Mouse (Mus musculus) Patski (cell line): ENCODE measurements around the gene Gmeb1. TPM values are rescaled to one million over a fixed set of nuclear protein-coding genes. Genes with fewer than 3 reads are reported as not detected.
A peak's percentile ranks its signal among the peaks of the same experiment; 100 is the strongest.

Source experiments
- ATAC-seq: fragments of 100-300 bp; one replicate; pipeline ENCODE4 v1.8.0; 2021
- CTCF ChIA-PET: fragments of 350-600 bp; sonication (Branson Sonifier 250); formaldehyde crosslinking; loops from one replicate; lab custom pipeline; 2022; ENCODE audit warnings: inconsistent platforms; lab: Charles Lee
- POLR2A ChIA-PET: fragments of 350-600 bp; sonication (Branson Sonifier 250); formaldehyde crosslinking; loops from one replicate; lab custom pipeline; 2022; ENCODE audit warnings: antibody characterized with exemption, inconsistent platforms; lab: Charles Lee
- DNase-seq: peaks from one replicate; pipeline ENCODE4 v3.0.0-alpha.2; 2011; ENCODE audit warnings: low read depth, low spot score
- H3K27me3 ChIP-seq: fragments of 371-371 bp; one replicate; pipeline ENCODE4 v1.5.1; 2021
- CTCF ChIP-seq: fragments of 100-300 bp; IDR thresholded peaks from one replicate; pipeline ENCODE4 v1.5.1; 2021
- in situ Hi-C: fragments of 300-500 bp; cut with MboI; formaldehyde crosslinking; loops from 3 replicates; pipeline ENCODE4 v1.11.1; 2018; ENCODE audit warnings: low pct_unique_long_range_greater_than_20kb, mixed read lengths
- polyA plus RNA-seq: library from polyadenylated mRNA; unstranded; gene quantifications from one replicate; pipeline ENCODE4 v1.2.3, GENCODE M21; 2021

Gene Gmeb1
- polyA plus RNA-seq, 1 experiment from 2014 or later, result 14.0 TPM

GRCm38 (mm10) chr4:132180710-132181109, 80.7 kb downstream of the Gmeb1 start:
- DNase-seq, result no peak
- peak; percentile 83 for TF ChIP-seq CTCF
- in situ Hi-C loops, result loop anchor here (10.0 kb wide), 1 partner anchor 164 kb away; no protein-coding TSS in a partner anchor
- ChIA-PET POLR2A (no interaction called here), CTCF (interaction anchor here (0.9 to 1.2 kb wide), 2 partner anchors 9 to 67 kb away, joined by 3 read pairs; no protein-coding TSS in a partner anchor)
- no peak for ATAC-seq
- no peaks in the 10 kb centered on the region for H3K27me3 ChIP-seq

DNA sequence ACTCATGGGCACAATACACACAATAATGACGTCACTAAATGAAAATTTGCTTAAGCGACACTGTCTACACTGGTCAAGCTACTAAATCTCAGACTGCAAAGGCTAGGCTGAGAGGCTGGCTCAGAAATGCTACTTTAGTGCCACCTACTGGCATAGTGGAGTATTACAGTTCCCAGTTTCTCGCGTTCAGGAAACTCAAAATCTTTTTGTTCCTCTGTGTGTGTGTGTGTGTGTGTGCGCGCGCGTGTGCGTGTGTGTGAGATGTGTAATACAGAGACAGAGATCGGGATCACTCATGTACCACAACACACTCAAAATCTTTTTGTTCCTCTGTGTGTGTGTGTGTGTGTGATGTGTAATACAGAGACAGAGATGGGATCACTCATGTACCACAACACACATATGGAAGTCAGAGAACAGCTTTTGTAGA, 82.8 kb downstream of the Gmeb1 start:
- H3K27me3 ChIP-seq, result no peaks in the 10 kb centered on the region
- in situ Hi-C loops, result loop anchor here (5.0 kb wide), 2 partner anchors 91 to 196 kb away; no protein-coding TSS in a partner anchor
- POLR2A ChIA-PET, result interaction anchor here (0.8 kb wide), 1 partner anchor 102 kb away, joined by 3 read pairs; no protein-coding TSS in a partner anchor
- ATAC-seq, result no peak
- peak; percentile 71 for TF ChIP-seq CTCF
- CTCF ChIA-PET, result interaction anchor here (0.9 to 1.8 kb wide), 9 partner anchors 32 to 318 kb away, joined by 3 to 9 read pairs (median 4); no protein-coding TSS in a partner anchor
- no peak for DNase-seq

DNA sequence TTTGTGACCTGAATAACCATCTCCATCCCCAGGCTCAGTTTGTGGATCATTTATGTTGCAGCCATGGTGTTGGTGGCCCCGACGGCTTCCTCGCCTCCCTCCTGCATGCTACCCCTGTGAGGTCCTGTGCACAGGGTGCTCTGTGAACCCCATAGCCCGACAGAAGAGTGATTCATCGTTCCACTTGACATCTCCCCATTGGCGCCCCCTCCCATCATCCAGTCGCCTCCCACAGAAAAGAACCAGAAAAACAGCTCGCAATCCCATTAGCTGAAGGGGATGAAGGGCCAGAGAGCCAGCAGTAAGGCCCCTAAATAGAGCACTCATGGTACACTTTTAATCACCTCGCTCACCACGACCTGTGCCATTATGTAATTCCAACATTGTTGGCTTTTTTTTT, 84.9 kb downstream of the Gmeb1 start:
- ChIA-PET POLR2A (no interaction called here), CTCF (interaction anchor here (0.9 kb wide), 1 partner anchor 84 kb away, joined by 3 read pairs; no protein-coding TSS in a partner anchor)
- in situ Hi-C loops, result loop anchor here (5.0 kb wide), 2 partner anchors 89 to 194 kb away; no protein-coding TSS in a partner anchor
- no peak for ATAC-seq
- no peaks in the 10 kb centered on the region for H3K27me3 ChIP-seq
- TF ChIP-seq CTCF, result no peak
- no peak for DNase-seq

Other genes starting within 250 kb of the Gmeb1 start
- 0.21 TPM for gene Gm10300, start 186.9 kb downstream of the Gmeb1 start, polyA plus RNA-seq
- gene Epb41, start 186.3 kb downstream of the Gmeb1 start, polyA plus RNA-seq, result 53.5 TPM
- not detected for gene Oprd1, start 117.1 kb downstream of the Gmeb1 start, polyA plus RNA-seq
- 35.5 TPM for gene Ythdf2, start 49.3 kb downstream of the Gmeb1 start, polyA plus RNA-seq
- 19.1 TPM for gene Taf12, start 12.8 kb upstream of the Gmeb1 start, polyA plus RNA-seq
- gene Rab42, start 41.8 kb upstream of the Gmeb1 start, polyA plus RNA-seq, result not detected
- gene Trnau1ap, start 67.9 kb upstream of the Gmeb1 start, polyA plus RNA-seq, result 28.9 TPM
- gene Rcc1, start 92.0 kb upstream of the Gmeb1 start, polyA plus RNA-seq, result 31.4 TPM
- 60.4 TPM for gene Phactr4, start 160.9 kb upstream of the Gmeb1 start, polyA plus RNA-seq
- gene Med18, start 202.3 kb upstream of the Gmeb1 start, polyA plus RNA-seq, result 6.3 TPM
- 22.4 TPM for gene Sesn2, start 248.9 kb upstream of the Gmeb1 start, polyA plus RNA-seq